Mouse (Mus musculus) gastrocnemius, postnatal 4 days (tissue): ENCODE measurements around the gene Tbc1d16. TPM values are rescaled to one million over a fixed set of nuclear protein-coding genes. Genes with fewer than 3 reads are reported as not detected.
"Not testable (repeated sequence)": the region's sequence is repeated elsewhere in the genome, so short reads cannot be mapped to it uniquely, and the experiment has no call there.

Experiments used
- DNase-seq, 2 experiments: peaks; one replicate each; pipeline ENCODE4 v3.0.0; 2021 to 2022; ENCODE audit warnings: low spot score in 2 of 2, mixed read lengths in 2 of 2
- long read RNA-seq, 2 experiments: library from polyadenylated mRNA; stranded (forward); transcript quantifications; one replicate each; pipeline ENCODE4 v2.0.0; 2021
- total RNA-seq, 2 experiments: library from RNA; stranded (reverse); gene quantifications; 2 replicates each; pipeline ENCODE4 v1.2.3; 2021

The Tbc1d16 gene
- 10 to 100 TPM; 23.3 to 23.6 TPM for total RNA-seq
- long read RNA-seq, experiment 1, partial matches to known transcripts, result 0 of 12 reads
- long read RNA-seq, experiment 1, other reads (novel, unspliced or antisense), result 12 of 12 reads
- long read RNA-seq, experiment 2, partial matches to known transcripts, result 0 of 7 reads
- long read RNA-seq, experiment 2, other reads (novel, unspliced or antisense), result 7 of 7 reads

DNA sequence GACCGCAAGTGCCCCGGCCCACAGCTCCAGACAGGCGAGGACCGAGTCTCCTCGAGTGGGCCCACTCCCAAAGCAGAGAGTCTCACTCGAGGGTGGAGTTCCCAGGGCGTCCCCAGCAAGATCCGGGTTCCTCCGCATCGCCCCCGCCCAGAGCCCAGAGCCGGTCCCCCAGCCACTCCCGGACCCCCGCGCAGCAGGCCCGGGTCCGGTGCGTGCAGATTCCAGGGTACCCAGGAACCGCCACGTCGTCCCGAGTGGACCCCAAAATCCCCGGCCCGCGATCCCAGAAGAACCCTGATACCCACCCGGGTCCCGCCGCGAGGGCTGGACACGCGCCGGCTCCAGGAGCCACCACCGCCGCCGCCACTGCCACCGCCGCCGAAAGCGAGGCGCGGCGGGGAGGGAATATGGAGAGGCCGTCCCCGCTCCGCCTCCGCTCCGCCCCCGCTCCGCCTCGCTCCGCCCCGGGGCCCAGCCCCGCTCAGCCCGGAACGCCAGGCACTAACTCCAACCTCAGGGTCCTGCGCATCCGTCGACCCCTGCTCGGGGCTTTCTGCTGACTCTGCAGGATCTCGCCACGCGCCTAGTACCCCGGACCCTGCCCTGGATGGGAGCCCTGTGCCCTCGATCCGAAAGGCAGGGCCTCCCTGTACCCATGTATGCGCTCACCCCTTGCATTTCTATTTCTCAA lies at the start of gene Tbc1d16, which contains the start of gene Ccdc40:
Gene Tbc1d16 (minus strand): TSS at position 409 of the 691 bp plus-strand sequence.
Gene Ccdc40 (plus strand): TSS at position 482 of the 691 bp plus-strand sequence.
- peak in 1 of 2 experiments; percentile 68 for DNase-seq

DNA sequence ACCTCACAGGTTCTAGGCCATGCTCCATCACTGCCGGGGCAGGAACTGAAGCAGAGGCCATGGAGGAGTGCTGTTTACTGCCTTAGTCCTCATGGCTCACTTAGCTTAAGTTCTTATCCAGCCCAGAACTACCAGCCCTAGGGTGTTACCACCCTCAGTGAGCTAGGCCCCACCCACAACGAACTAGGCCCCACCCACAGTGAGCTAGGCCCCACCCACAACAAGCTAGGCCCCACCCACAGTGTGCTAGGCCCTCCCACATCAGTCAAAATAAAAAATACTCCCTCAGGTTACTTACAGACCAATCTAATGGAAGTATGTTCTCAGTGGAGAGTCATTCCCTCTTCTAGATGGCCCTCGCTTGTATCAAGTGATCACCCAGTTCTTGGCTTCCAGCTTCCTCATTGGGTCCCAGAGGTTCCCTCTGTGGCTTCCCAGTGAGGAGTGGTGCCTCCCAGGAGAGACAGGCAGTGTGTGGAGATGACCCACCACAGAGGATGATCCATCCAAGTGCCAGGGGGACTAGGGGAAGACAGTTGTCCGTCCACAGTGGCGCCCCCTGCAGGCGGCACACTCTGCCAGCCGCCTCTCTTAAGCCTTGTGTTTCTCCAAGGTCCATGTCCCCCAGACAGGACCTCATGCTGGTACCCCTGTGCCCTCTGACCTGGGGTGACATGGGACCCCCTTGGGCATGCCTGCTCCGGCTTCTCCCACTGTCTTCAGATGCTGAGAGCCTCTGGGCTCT lies 45.1 kb upstream of the Tbc1d16 start:
- DNase-seq, result no peak

DNA sequence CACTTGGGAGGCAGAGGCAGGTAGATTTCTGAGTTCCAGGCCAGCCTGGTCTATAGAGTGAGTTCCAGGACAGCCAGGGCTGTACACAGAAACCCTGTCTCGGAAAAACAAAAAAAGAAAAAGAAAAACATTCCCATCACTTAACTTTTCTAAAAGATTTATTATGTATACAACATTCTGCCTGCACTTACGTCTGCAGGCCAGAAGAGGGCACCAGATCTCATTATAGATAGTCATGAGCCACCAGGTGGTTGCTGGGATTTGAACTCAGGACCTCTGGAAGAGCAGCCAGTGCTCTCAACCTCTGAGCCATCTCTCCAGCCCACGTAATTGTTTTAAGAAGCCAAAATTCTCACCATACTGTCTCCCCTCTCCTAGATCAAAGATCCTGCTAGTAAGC lies 44.2 kb upstream of the Tbc1d16 start:
- not testable (repeated sequence) for DNase-seq

GRCm38 (mm10) chr11:119268557-119269195 lies 40.4 kb upstream of the Tbc1d16 start:
- no peak for DNase-seq

GRCm38 (mm10) chr11:119267768-119268556 lies 39.7 kb upstream of the Tbc1d16 start, which contains the start of gene Gaa:
Gene Gaa, plus strand, starts transcription at chr11:119267887.
- DNase-seq, result peak; percentile 92 to 93

GRCm38 (mm10) chr11:119267241-119267674 lies 39.0 kb upstream of the Tbc1d16 start:
- no peak for DNase-seq

DNA sequence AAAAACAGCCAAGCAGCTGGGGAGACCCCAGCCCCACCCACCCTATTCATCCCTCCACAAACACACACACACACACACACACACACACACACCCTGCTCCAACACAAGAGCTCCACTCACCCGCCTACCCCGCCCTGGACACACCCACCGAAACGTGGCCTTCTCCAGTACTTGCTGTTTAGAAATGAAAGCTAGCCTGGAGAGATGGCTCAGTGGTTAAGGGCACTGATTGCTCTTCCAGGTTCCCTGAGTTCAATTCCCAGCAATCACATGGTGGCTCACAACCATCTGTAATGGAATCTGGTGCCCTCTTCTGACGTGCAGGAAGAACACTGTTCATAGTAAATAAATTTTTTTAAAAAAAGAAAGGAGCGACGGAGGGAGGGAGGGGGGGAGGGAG lies 37.5 kb upstream of the Tbc1d16 start:
- DNase-seq, result no peak

DNA sequence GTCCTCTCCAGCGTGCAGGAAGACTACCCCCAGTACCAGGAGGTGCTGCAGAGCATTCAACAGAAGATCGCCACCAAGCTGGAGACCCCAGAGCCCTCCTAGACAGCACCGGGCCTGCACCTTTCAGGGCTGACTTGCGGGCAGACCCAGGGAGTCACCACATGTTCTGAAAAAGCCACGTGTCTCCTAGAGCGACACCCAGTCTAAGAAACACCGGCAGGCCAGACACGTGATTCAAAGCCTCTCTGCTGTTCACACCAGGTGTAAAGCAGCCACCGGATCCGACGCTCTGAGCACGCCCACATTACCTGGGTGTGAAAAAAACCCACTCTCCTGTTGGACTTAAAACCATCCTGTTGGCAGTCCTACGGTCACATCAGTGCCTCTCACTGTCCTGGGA lies 36.1 kb upstream of the Tbc1d16 start:
- no peak for DNase-seq

- no peak for DNase-seq
Observed at GRCm38 (mm10) chr11:119259977-119260376, 31.7 kb upstream of the Tbc1d16 start.

GRCm38 (mm10) chr11:119258572-119259322 lies 30.4 kb upstream of the Tbc1d16 start:
- DNase-seq, result peak in 1 of 2 experiments; percentile 59

- DNase-seq, result no peak
Observed at GRCm38 (mm10) chr11:119258216-119258571, 29.9 kb upstream of the Tbc1d16 start.

- DNase-seq, result not testable (repeated sequence)
Observed at GRCm38 (mm10) chr11:119256557-119256956, 28.3 kb upstream of the Tbc1d16 start.

DNA sequence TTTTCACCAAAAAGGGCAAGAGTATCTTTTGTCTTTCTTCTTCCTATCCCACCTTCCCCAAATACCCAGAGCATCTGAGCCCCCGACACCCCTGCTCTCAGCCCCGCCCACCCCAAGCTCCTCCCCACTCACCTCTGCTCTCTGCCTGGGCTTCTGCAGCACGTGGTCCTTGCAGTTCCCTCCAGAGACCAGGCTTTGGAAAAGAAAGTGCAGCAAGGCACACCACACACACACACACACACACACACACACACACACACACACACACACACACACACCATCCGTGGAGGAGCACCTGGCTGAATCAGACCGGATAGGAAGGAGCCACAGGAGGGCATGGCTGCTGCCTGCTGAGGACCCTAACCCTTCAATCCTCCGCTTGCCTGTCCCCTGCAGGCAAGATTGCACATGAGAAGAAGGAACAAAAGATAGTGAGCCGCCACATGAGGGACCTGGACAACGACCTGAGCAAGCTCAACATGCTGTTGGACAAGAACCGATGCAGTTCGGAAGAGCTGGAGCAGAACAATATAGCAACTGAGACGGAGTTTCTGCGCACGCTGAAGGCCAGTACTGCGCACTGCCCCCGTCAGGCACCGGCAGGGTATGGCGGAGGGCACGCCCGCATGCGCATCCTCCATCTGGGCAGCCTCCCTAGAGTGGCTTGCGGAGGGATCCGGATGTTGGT lies 24.7 kb upstream of the Tbc1d16 start:
- DNase-seq, result peak in 1 of 2 experiments; percentile 46

GRCm38 (mm10) chr11:119250998-119251397 lies 22.7 kb upstream of the Tbc1d16 start:
- DNase-seq, result no peak

DNA sequence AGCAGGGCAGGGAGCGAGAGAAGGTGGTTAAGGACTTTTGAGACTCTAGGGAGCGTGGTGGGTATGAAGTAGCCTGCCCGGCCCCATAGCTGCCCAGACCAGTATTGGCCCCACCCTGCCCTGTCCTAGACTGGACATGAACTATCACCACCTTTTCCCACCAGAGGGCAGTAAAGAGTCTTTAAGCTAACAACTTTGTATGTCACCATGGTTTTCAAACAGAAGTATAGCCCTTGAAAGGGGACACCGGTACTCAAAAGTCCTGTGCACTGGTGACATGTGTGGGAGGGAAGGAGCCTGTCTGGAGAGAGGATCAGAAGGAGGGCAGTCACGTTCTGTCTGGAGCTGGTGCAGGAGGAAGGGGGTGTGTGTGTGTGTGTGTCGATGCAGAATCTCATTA lies 20.7 kb upstream of the Tbc1d16 start:
- peak in 1 of 2 experiments; percentile 66 for DNase-seq

GRCm38 (mm10) chr11:119245543-119245942 lies 17.2 kb upstream of the Tbc1d16 start:
- not testable (repeated sequence) for DNase-seq

DNA sequence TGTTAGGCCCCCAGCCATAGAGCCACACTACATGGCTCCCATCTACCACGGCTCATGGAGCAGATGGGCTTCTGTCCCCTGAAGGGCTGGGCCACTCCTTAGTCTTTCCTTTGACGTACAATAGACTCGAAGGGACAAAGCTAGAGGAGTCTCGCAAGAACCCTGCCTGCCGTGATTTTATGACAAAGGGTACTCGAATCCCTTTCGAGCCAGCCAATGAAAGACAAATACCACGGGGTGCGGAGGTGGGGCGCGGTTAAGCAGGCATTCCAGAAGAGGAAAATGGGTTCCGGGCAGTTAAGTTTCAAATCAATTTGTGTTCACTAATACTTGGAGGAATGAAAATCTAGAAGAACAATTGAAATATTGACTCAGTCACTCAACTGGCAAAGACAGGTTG lies 11.2 kb upstream of the Tbc1d16 start:
- no peak for DNase-seq

DNA sequence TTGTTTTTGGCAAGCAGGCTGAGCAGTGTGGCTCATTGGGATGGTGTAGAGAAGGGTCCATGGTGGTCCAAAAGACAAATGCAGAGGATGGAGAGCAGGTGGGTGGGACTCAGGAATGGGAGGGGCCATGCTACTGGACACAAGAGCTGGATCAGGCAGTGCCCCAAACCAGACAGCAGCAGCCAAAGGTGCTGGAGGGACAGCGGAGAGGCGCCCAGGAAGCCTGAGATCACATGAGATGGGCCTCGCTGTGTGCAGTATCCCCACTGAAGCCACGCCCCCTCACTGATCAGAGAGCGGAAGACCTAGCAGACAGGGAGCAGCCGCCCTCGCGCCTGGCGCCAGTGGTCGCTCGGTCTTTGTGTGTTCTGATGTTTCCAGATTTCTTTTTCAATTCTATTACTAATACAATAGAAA lies 10.0 kb upstream of the Tbc1d16 start:
- peak in 1 of 2 experiments; percentile 41 for DNase-seq
